Mouse (Mus musculus) midbrain, embryonic 11.5 days (tissue): ENCODE data around the gene Urb1. TPM values are rescaled to one million over a fixed set of nuclear protein-coding genes. Genes with fewer than 3 reads are reported as not detected.

Experiments used
- ATAC-seq: fragments of 200-750 bp; cut with Nextera tagmentation; 2 replicates; pipeline ENCODE4 v1.8.0; 2017; ENCODE audit warnings: moderate TSS enrichment, moderate library complexity; ENCODE audit not compliant: low FRiP score
- DNase-seq: peaks from one replicate; pipeline ENCODE4 v3.0.0; 2015; ENCODE audit warnings: low spot score; ENCODE audit errors: missing footprints
- H3K27ac ChIP-seq: fragments of 300-500 bp; sonication (generic); 2 replicates; pipeline ENCODE4 v1.5.1; 2014; ENCODE audit warnings: low read depth, low read length
- H3K27me3 ChIP-seq: fragments of 300-500 bp; sonication (generic); 2 replicates; pipeline ENCODE4 v1.6.1; 2014; ENCODE audit warnings: mild to moderate bottlenecking, low read length, moderate library complexity, mixed read lengths; ENCODE audit not compliant: control insufficient read depth, insufficient read depth
- H3K36me3 ChIP-seq: fragments of 300-500 bp; sonication (generic); 2 replicates; pipeline ENCODE4 v1.6.1; 2014; ENCODE audit warnings: mild to moderate bottlenecking, low read length, moderate library complexity, mixed read lengths; ENCODE audit not compliant: control insufficient read depth, insufficient read depth
- H3K4me1 ChIP-seq: fragments of 300-500 bp; sonication (generic); 2 replicates; pipeline ENCODE4 v1.6.1; 2014; ENCODE audit warnings: low read length; ENCODE audit not compliant: control insufficient read depth, insufficient read depth
- H3K4me2 ChIP-seq: fragments of 300-500 bp; sonication (generic); 2 replicates; pipeline ENCODE4 v1.6.1; 2014; ENCODE audit warnings: mild to moderate bottlenecking, moderate library complexity
- H3K4me3 ChIP-seq: fragments of 300-500 bp; sonication (generic); 2 replicates; pipeline ENCODE4 v1.5.1; 2014; ENCODE audit warnings: low read depth, low read length
- H3K9ac ChIP-seq: fragments of 300-500 bp; sonication (generic); 2 replicates; pipeline ENCODE4 v1.6.1; 2014; ENCODE audit warnings: low read length
- H3K9me3 ChIP-seq: fragments of 300-500 bp; sonication (generic); 2 replicates; pipeline ENCODE4 v1.6.1; 2016; ENCODE audit warnings: low read length; ENCODE audit not compliant: control insufficient read depth
- WGBS: fragments of 180-500 bp; shearing (Covaris S2); extraction: QIAGEN DNeasy Blood & Tissue Kit; methylation state at CpG from one replicate; pipeline ENCODE4 v1.1.7; 2014; 5-methylcytosine and 5-hydroxymethylcytosine counted together
- polyA plus RNA-seq: library from polyadenylated mRNA; unstranded; fragments of >200 nt; fragmentation: Nextera tagmentation; extraction: Ambion mirVana; gene quantifications from 2 replicates; pipeline ENCODE4 v1.2.1, GENCODE M21; 2014

The Urb1 gene
- polyA plus RNA-seq: 13.1 and 14.2 TPM in 2 replicates

DNA sequence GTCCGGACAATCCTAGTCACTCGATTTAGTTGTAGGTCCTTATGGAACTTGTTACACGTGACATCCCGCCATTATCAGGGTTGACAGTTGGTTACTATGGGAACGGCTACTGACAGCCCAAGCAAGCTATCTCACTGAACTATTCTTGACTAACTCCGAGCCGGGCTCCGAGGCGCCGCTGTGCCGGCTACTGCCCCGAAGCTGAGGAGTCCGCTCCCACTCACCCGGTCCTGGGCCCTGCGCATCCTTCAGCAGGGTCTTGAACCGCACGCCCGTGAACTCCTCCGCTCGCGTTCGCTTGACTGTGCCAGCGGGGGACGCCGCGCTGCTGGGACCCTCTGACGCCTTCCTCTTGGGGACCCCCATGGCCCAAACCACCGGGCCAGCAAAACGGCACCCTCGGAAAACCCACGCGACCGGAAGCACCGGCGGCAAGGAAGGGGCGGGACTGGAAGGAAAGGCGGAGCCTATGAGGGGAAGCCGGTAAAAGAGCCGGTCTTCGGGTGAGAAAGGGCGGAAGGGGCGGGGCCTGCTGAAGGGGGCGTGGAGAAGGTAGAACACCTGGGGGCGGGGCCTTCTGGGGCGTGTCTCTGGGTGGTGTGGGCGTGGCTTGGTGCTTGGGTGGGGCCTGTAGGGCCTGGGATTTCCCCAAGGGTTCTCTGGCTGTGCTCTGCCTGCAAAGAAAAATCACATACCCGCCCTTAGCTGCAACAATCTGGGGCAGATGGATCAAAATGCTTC is at the start of gene Urb1:
Gene Urb1, minus strand, starts transcription at position 439 of the 741 bp plus-strand sequence.
- peak within 1 kb of the TSS; percentile 80 for H3K4me2 ChIP-seq
- peak within 1 kb of the TSS; percentile 81 for H3K4me3 ChIP-seq
- H3K4me1 ChIP-seq: peaks cover 6% of the 10 kb centered on the region; the same call in 1 of the 2 replicates
- DNase-seq (peak; percentile 100), ATAC-seq (peak; percentile 96)
- H3K27me3 ChIP-seq: no peaks in the 10 kb centered on the region
- under 1% methylated on average over 45 of the region's 47 CpGs for WGBS
- H3K27ac ChIP-seq: no peak within 1 kb of the TSS
- no peaks in the 10 kb centered on the region; the same call in 1 of the 2 replicates for H3K36me3 ChIP-seq
- H3K9ac ChIP-seq: peak within 1 kb of the TSS; percentile 60
- no peaks in the 10 kb centered on the region for H3K9me3 ChIP-seq

DNA sequence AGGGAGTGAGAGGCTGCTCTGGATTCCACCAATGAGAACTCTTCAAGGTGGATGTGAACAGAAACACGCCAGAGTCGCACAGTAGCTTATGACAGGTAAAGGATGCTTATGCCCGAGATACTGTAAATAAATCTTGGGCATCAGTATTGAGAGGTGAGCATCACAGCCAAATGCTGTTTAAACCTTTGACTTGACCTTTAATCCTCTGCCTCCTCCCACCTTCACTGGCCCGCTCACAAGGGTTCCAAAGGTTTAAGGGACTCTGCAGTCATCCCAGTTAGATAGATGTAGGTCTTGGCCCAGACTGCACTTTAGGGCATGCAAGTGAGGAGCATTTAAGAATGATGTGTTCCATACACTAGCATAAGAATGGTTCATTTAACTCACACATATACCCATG is 48.0 kb upstream of the Urb1 start:
- no peak for ATAC-seq

GRCm38 (mm10) chr16:90856552-90857200 is 46.5 kb upstream of the Urb1 start:
- Histone ChIP-seq H3K9me3 (no peaks in the 10 kb centered on the region), H3K36me3 (no peaks in the 10 kb centered on the region), H3K27me3 (no peaks in the 10 kb centered on the region), H3K4me2 (no peak overlapping the region), H3K4me3 (no peak overlapping the region), H3K9ac (no peak overlapping the region), H3K4me1 (no peaks in the 10 kb centered on the region), H3K27ac (no peak overlapping the region)
- whole genome bisulfite sequencing: 88% methylated on average over 6 of the region's 6 CpGs
- ATAC-seq (no peak), DNase-seq (peak; percentile 68)

More for the DNA sequence above, 48.0 kb upstream of the Urb1 start:
- no peaks in the 10 kb centered on the region for H3K4me1 ChIP-seq
- no peak overlapping the region for H3K9ac ChIP-seq
- no peak overlapping the region for H3K27ac ChIP-seq
- peak; percentile 60 for DNase-seq
- no peaks in the 10 kb centered on the region for H3K27me3 ChIP-seq
- no peaks in the 10 kb centered on the region for H3K9me3 ChIP-seq
- no peak overlapping the region for H3K4me3 ChIP-seq
- no peaks in the 10 kb centered on the region for H3K36me3 ChIP-seq
- no peak overlapping the region for H3K4me2 ChIP-seq
- 82% methylated on average over 4 of the region's 4 CpGs for WGBS

DNA sequence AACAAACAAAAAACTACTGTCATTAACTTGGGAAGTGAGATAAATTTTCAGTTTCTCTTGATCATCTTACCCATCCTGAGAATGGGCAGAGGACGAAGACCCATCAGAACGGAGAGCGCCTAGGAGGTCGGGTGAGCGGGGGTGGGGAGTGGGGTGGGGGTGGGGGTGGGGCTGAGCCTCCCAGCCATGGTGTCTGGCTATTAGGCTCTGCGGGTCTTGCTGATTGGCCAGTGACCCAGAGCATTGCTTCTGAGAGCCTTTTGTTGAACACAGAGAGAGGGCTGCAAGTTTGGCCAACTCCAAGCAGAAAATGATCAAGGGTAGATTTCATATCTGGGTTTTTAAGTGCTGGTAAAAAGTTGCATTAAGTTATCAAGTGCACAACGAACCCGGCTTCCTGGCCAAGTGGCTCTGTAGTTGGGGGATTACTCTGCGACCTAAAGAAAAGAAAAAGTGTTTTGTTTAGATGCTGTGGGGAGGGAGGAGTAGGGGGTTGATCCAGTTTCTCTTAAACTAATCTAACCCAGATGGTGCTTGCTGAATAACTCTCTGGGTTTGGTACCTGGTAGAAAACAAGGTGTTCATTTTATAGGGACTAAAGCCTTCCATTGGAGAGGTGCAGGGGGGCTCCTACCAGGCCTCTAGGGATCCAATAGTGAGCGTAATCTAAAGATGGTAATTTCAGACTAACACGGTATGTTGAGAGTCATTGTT is 41.6 kb upstream of the Urb1 start:
- no peaks in the 10 kb centered on the region for H3K4me1 ChIP-seq
- no peaks in the 10 kb centered on the region for H3K9me3 ChIP-seq
- H3K4me3 ChIP-seq: no peak overlapping the region
- H3K27me3 ChIP-seq: no peaks in the 10 kb centered on the region
- no peak overlapping the region for H3K9ac ChIP-seq
- no peaks in the 10 kb centered on the region for H3K36me3 ChIP-seq
- H3K27ac ChIP-seq: no peak overlapping the region
- 57% methylated on average over 11 of the region's 11 CpGs for WGBS
- no peak overlapping the region for H3K4me2 ChIP-seq
- ATAC-seq: no peak
- no peak for DNase-seq

DNA sequence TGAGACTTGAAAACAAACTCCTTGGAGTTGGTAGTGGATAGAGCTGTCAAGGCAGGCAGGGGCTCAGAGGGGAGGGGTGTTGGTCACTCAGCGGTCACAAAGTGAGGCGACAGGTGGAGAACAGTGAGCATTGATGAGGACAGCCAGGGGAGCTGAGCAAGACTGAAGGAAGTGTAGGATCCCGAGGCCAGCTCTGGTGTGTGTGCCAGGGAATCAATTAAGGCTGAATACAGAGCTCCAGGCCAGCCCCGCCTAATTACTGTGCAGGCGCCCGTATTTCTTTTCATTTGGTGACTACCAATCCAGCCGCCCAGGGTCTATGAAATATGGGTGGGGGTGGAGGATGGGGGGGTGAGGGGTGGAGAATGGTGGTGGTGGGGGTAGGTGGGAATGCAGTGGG is 40.7 kb upstream of the Urb1 start:
- H3K9ac ChIP-seq: no peak overlapping the region
- 78% methylated on average over 7 of the region's 7 CpGs for WGBS
- no peak overlapping the region for H3K4me2 ChIP-seq
- no peak for ATAC-seq
- no peak for DNase-seq
- H3K36me3 ChIP-seq: no peaks in the 10 kb centered on the region
- no peak overlapping the region for H3K27ac ChIP-seq
- no peaks in the 10 kb centered on the region for H3K4me1 ChIP-seq
- H3K27me3 ChIP-seq: no peaks in the 10 kb centered on the region
- H3K9me3 ChIP-seq: no peaks in the 10 kb centered on the region
- H3K4me3 ChIP-seq: no peak overlapping the region

DNA sequence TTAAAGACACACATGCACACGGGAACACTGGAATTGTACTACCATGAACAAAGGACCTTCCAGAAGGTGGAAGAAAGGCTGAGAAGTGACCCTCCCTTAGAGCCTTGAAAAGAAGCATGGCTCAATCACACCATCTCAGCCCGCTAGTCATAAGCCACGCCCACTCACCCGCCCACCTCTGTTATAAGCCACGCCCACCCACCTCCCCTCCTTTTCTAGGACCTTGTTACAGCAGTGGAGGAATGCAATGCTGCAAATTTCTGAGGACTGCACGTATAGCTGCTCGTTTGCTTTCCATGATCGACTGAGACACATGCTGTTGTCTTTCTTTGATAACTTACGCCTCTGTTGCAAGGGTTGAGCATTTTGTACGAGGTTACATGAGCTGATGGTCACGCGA is 39.0 kb upstream of the Urb1 start:
- no peaks in the 10 kb centered on the region for H3K27me3 ChIP-seq
- H3K27ac ChIP-seq: no peak overlapping the region
- DNase-seq (no peak), ATAC-seq (peak; percentile 37)
- WGBS: 54% methylated on average over 12 of the region's 12 CpGs
- H3K4me3 ChIP-seq: no peak overlapping the region
- H3K9ac ChIP-seq: no peak overlapping the region
- H3K9me3 ChIP-seq: no peaks in the 10 kb centered on the region
- H3K4me2 ChIP-seq: no peak overlapping the region
- no peaks in the 10 kb centered on the region for H3K36me3 ChIP-seq
- peaks cover 5% of the 10 kb centered on the region for H3K4me1 ChIP-seq

GRCm38 (mm10) chr16:90848697-90849096 is 38.5 kb upstream of the Urb1 start:
- 82% methylated on average over 7 of the region's 7 CpGs for WGBS
- H3K36me3 ChIP-seq: no peaks in the 10 kb centered on the region
- H3K4me3 ChIP-seq: no peak overlapping the region
- peaks cover 5% of the 10 kb centered on the region for H3K4me1 ChIP-seq
- H3K9me3 ChIP-seq: no peaks in the 10 kb centered on the region
- no peak overlapping the region for H3K27ac ChIP-seq
- H3K9ac ChIP-seq: no peak overlapping the region
- no peaks in the 10 kb centered on the region for H3K27me3 ChIP-seq
- no peak overlapping the region for H3K4me2 ChIP-seq
- ATAC-seq: no peak
- no peak for DNase-seq

- DNase-seq (no peak), ATAC-seq (no peak)
- H3K4me1 ChIP-seq: peaks cover 25% of the 10 kb centered on the region
- H3K4me3 ChIP-seq: no peak overlapping the region
- H3K9me3 ChIP-seq: no peaks in the 10 kb centered on the region
- 70% methylated on average over 13 of the region's 13 CpGs for WGBS
- H3K27me3 ChIP-seq: no peaks in the 10 kb centered on the region
- H3K27ac ChIP-seq: no peak overlapping the region; the same call in 1 of the 2 replicates
- no peaks in the 10 kb centered on the region for H3K36me3 ChIP-seq
- no peak overlapping the region for H3K4me2 ChIP-seq
- H3K9ac ChIP-seq: no peak overlapping the region
Measured at GRCm38 (mm10) chr16:90845591-90845990, 35.4 kb upstream of the Urb1 start.

DNA sequence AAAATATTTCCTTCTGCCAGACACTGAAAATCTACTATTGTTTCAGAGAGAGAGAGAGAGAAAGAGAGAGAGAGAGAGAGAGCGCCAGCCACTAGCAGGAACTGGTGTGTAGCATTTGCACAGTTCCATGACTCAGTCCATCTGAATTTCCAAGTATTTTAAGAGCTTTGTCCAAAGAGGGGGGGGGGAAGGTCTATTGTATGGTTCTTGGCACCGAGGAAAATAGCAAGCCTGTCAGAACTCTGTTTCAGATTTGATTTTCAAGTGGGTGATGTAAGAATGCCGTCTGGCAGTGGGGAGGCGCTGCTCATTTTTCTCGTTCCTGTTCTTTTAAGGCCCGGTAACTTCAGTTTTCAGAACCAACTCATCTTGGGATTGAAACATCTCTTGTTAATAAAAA is 34.8 kb upstream of the Urb1 start:
- H3K9me3 ChIP-seq: no peaks in the 10 kb centered on the region
- H3K4me3 ChIP-seq: no peak overlapping the region
- no peak overlapping the region for H3K4me2 ChIP-seq
- DNase-seq (no peak), ATAC-seq (no peak)
- H3K27me3 ChIP-seq: no peaks in the 10 kb centered on the region
- WGBS: 80% methylated on average over 6 of the region's 6 CpGs
- no peaks in the 10 kb centered on the region for H3K36me3 ChIP-seq
- no peak overlapping the region; the same call in 1 of the 2 replicates for H3K27ac ChIP-seq
- no peak overlapping the region for H3K9ac ChIP-seq
- H3K4me1 ChIP-seq: peaks cover 25% of the 10 kb centered on the region
